Mouse (Mus musculus) heart, embryonic 13.5 days (tissue): Measurements from ENCODE around the gene Atrip. TPM values are rescaled to one million over a fixed set of nuclear protein-coding genes. Genes with fewer than 3 reads are reported as not detected.

Source experiments
- ATAC-seq: fragments of 200-750 bp; cut with Nextera tagmentation; 2 replicates; pipeline ENCODE4 v1.8.0; 2017; ENCODE audit warnings: moderate TSS enrichment; ENCODE audit not compliant: insufficient number of reproducible peaks, low FRiP score, low TSS enrichment; ENCODE audit errors: extremely low read depth
- H3K27ac ChIP-seq: fragments of 300-500 bp; sonication (generic); replicated peaks from 2 replicates; pipeline ENCODE4 v1.5.1; 2015; ENCODE audit warnings: moderate library complexity, mild to moderate bottlenecking, inconsistent platforms
- H3K27me3 ChIP-seq: fragments of 300-500 bp; sonication (generic); replicated peaks from 2 replicates; pipeline ENCODE4 v1.6.1; 2015; ENCODE audit warnings: mild to moderate bottlenecking, inconsistent platforms
- H3K36me3 ChIP-seq: fragments of 300-500 bp; sonication (generic); 2 replicates; pipeline ENCODE4 v1.6.1; 2015; ENCODE audit warnings: mild to moderate bottlenecking, inconsistent platforms
- H3K4me1 ChIP-seq: fragments of 300-500 bp; sonication (generic); 2 replicates; pipeline ENCODE4 v1.6.1; 2015; ENCODE audit warnings: inconsistent platforms
- H3K4me2 ChIP-seq: fragments of 300-500 bp; sonication (generic); 2 replicates; pipeline ENCODE4 v1.6.1; 2015; ENCODE audit warnings: inconsistent platforms, mild to moderate bottlenecking, moderate library complexity
- H3K4me3 ChIP-seq: fragments of 300-500 bp; sonication (generic); 2 replicates; pipeline ENCODE4 v1.5.1; 2015; ENCODE audit warnings: moderate library complexity, mild to moderate bottlenecking, inconsistent platforms
- H3K9ac ChIP-seq: fragments of 300-500 bp; sonication (generic); 2 replicates; pipeline ENCODE4 v1.6.1; 2015; ENCODE audit warnings: inconsistent platforms, mild to moderate bottlenecking, moderate library complexity
- H3K9me3 ChIP-seq: fragments of 300-500 bp; sonication (generic); 2 replicates; pipeline ENCODE4 v1.6.1; 2016; ENCODE audit warnings: inconsistent platforms
- WGBS: fragments of 180-500 bp; shearing (Covaris S2); methylation state at CpG from one replicate; pipeline ENCODE4 v1.1.7; 2015; ENCODE audit warnings: mixed read lengths; 5-methylcytosine and 5-hydroxymethylcytosine counted together
- polyA plus RNA-seq: library from polyadenylated mRNA; unstranded; fragments of >200 nt; fragmentation: Nextera tagmentation; extraction: Ambion mirVana; gene quantifications from 2 replicates; pipeline ENCODE4 v1.2.1, GENCODE M21; 2015

Atrip gene
- polyA plus RNA-seq, 1 experiment from 2014 or later: 16.6 TPM

DNA sequence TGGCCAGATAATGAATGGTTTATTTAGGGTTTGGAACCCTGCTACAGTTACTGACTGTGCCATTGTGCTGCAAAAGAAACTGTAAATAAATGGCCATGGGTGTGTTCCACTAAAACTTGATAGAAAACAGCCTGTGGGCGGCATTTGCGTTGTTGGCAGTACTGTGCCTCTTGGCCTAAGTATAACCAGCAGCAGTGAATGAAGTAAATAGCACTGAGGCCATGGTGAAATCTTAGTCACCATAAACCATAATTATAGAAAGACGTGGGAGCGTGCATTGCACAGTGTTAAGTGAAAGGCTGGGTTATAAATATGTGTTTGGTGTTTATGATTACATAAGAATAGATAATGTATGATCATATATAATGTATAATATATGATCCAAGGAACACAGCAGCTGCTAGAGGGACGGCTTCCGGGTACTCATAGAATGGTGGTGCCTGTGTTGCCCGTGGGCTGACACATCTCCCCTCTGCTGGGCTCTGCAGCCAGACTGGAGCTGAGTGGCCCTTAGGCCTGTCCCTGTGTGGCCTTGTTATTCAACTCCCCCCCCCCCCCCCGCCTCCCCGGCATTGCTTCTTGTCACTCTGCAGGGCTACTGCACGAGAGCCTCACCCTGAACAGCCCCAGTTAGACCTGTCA, 64.8 kb downstream of the Atrip start:
- ATAC-seq: no peak
- 58% methylated on average over 10 of the region's 10 CpGs for WGBS
- Histone ChIP-seq H3K4me2 (peak overlapping the region; percentile 53), H3K4me3 (no peak overlapping the region), H3K27ac (no peak overlapping the region), H3K4me1 (peaks cover 28% of the 10 kb centered on the region), H3K9me3 (no peaks in the 10 kb centered on the region), H3K9ac (0 out of 2 replicates have a peak overlapping the region, but pooled peaks have one; percentile 33), H3K36me3 (peaks cover 6% of the 10 kb centered on the region; the same call in 1 of the 2 replicates), H3K27me3 (no peaks in the 10 kb centered on the region)

DNA sequence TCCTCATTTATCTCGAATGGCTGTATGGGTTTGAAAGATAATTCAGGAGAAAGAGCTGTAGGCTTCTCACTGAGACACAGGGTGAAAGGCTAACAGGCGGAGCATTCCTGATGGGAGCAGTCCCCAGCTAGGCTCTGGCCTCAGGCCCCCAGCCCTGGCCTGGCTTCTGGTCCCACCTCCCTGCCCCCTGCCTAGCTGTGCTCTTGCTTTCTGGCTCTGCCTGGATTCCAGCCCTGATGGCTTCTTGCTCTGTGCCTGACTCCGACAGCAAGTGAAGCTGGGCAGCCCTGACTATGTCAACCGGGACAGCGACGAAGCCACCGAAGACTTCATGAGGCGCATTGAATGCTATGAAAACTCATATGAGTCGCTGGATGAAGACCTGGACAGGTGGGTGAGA, 65.8 kb downstream of the Atrip start:
- WGBS: 76% methylated on average over 9 of the region's 9 CpGs
- no peak overlapping the region for H3K9ac ChIP-seq

More for the DNA sequence above, 65.8 kb downstream of the Atrip start:
- no peaks in the 10 kb centered on the region for H3K9me3 ChIP-seq
- peaks cover 6% of the 10 kb centered on the region; the same call in 1 of the 2 replicates for H3K36me3 ChIP-seq
- no peak overlapping the region for H3K4me3 ChIP-seq
- no peak overlapping the region for H3K4me2 ChIP-seq
- no peak overlapping the region for H3K27ac ChIP-seq
- no peak for ATAC-seq
- peaks cover 28% of the 10 kb centered on the region for H3K4me1 ChIP-seq
- no peaks in the 10 kb centered on the region for H3K27me3 ChIP-seq

Other genes with a start within 250 kb of the Atrip start
- gene Celsr3, start 247.8 kb downstream of the Atrip start, polyA plus RNA-seq: 0.09 and 0.10 TPM in 2 replicates
- 5.1 and 5.7 TPM in 2 replicates for gene Slc26a6, start 220.8 kb downstream of the Atrip start, polyA plus RNA-seq
- gene Tmem89, start 159.5 kb downstream of the Atrip start, polyA plus RNA-seq: not detected in 2 replicates
- gene Uqcrc1, start 137.5 kb downstream of the Atrip start, polyA plus RNA-seq: 749 and 828 TPM in 2 replicates
- gene Col7a1, start 120.5 kb downstream of the Atrip start, polyA plus RNA-seq: 0.82 and 1.3 TPM in 2 replicates
- not detected in 2 replicates for gene Ucn2, start 88.1 kb downstream of the Atrip start, polyA plus RNA-seq
- gene Pfkfb4, start 82.3 kb downstream of the Atrip start, polyA plus RNA-seq: 2.8 and 2.9 TPM in 2 replicates
- gene Shisa5, start 35.6 kb downstream of the Atrip start, polyA plus RNA-seq: 63.6 and 69.3 TPM in 2 replicates
- gene Trex1, start 14.4 kb downstream of the Atrip start, polyA plus RNA-seq: 7.7 and 10.9 TPM in 2 replicates
- gene Ccdc51, start 8.4 kb upstream of the Atrip start, polyA plus RNA-seq: 12.4 and 16.7 TPM in 2 replicates
- gene Tma7, start 8.5 kb upstream of the Atrip start, polyA plus RNA-seq: 568 and 620 TPM in 2 replicates
- gene Plxnb1, start 21.3 kb upstream of the Atrip start, polyA plus RNA-seq: 7.1 and 8.2 TPM in 2 replicates
- gene Fbxw21, start 87.9 kb upstream of the Atrip start, polyA plus RNA-seq: not detected in 2 replicates
- not detected in 2 replicates for gene Fbxw13, start 121.9 kb upstream of the Atrip start, polyA plus RNA-seq
- gene Fbxw20, start 160.6 kb upstream of the Atrip start, polyA plus RNA-seq: not detected in 2 replicates
- not detected in 2 replicates for gene Fbxw14, start 213.6 kb upstream of the Atrip start, polyA plus RNA-seq